Mouse (Mus musculus) erythroblast, embryonic 14.5 days (primary cell): ENCODE results near the gene Iqsec1.

Experiments used
- GATA1 ChIP-seq: IDR thresholded peaks from 2 replicates; pipeline ENCODE4 v1.6.1; 2012; ENCODE audit warnings: low read length, inconsistent platforms, mixed read lengths
- TAL1 ChIP-seq: IDR thresholded peaks from 3 replicates; pipeline ENCODE4 v1.6.1; 2012; ENCODE audit warnings: low read length, inconsistent platforms, mixed read lengths

DNA sequence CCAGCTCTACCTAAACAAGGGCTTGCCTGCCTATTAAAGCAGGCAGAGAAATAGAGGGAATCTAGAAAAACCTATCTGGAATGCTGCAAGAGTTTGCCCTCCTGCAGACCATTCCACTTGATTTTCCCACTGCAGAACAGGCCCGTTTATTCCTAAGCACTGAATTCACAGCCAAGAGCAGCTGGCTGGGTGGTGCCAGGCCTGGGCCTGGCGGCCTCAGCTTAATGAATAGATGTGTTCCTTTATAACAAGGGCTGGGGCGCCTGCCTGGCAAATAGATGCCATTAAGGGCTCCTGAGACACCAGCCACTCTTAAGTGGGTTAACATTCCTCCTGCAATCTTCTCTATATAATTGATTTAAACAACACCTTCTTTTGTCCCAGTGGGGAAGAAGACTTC, 265.5 kb downstream of the Iqsec1 start:
- TF ChIP-seq GATA1 (no peak), TAL1 (no peak)
